Mouse (Mus musculus): Measurements from ENCODE around the gene Lrrtm4.

DNA sequence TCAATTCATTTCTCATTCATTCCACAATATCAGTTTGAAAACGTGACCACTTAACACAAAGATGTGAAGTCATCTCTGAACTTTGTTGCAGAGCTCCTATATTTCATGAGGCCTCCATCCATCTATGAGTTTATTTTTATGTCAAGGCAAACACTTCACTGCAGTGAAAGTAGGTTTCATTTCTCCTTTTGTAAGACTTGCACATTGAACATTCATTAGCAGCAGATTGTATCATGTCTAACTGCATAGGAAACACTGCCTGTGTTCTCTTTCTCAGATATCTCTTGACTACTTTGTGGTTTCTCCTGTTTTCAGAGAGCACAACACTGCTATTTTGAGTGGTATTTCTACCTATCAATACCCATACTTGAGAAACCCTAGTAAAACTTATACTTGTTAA, 388.1 kb downstream of the Lrrtm4 start:
- TF ChIP-seq CTCF (IDR thresholded peaks at IDR 0.05) (no peak), POLR2A (IDR thresholded peaks at IDR 0.05; ENCODE audit: insufficient read depth, low read depth, low read length) (no peak), EP300 (IDR thresholded peaks at IDR 0.05; ENCODE audit: insufficient read depth, low read depth, low read length) (no peak)
